Mouse (Mus musculus) brain, adult 2 months (tissue): ENCODE data around the gene B4galt2.

Experiments
- DNase-seq: peaks from one replicate; pipeline ENCODE4 v3.0.0; 2011; ENCODE audit warnings: low read depth, low spot score

B4galt2 gene

GRCm38 (mm10) chr4:117836204-117836767, 47.0 kb downstream of the B4galt2 start:
- DNase-seq: peak; percentile 91

GRCm38 (mm10) chr4:117835531-117836111, 47.7 kb downstream of the B4galt2 start:
- peak; percentile 85 for DNase-seq

- peak; percentile 77 for DNase-seq
Measured at GRCm38 (mm10) chr4:117834845-117835530, 48.3 kb downstream of the B4galt2 start.

- DNase-seq: no peak
Measured at GRCm38 (mm10) chr4:117834457-117834844, 48.8 kb downstream of the B4galt2 start, which contains the start of gene Slc6a9. Gene Slc6a9, plus strand, starts transcription at chr4:117834506.

- no peak for DNase-seq
Measured at GRCm38 (mm10) chr4:117831920-117832691, 51.2 kb downstream of the B4galt2 start.

GRCm38 (mm10) chr4:117831499-117831898, 51.8 kb downstream of the B4galt2 start:
- DNase-seq: no peak

- DNase-seq: no peak
Measured at GRCm38 (mm10) chr4:117830801-117831200, 52.5 kb downstream of the B4galt2 start.

- no peak for DNase-seq
Measured at GRCm38 (mm10) chr4:117830124-117830551, 53.1 kb downstream of the B4galt2 start.

GRCm38 (mm10) chr4:117829260-117830123, 53.8 kb downstream of the B4galt2 start:
- peak; percentile 85 for DNase-seq

- DNase-seq: no peak
Measured at GRCm38 (mm10) chr4:117828572-117829145, 54.6 kb downstream of the B4galt2 start.
